Mouse (Mus musculus): ENCODE data around the gene Zfp787. TPM values are rescaled to one million over a fixed set of nuclear protein-coding genes. Genes with fewer than 3 reads are reported as not detected.
"Not testable (repeated sequence)": the region's sequence is repeated elsewhere in the genome, so short reads cannot be mapped to it uniquely, and the experiment has no call there.

Zfp787 gene
- total RNA-seq, 2 experiments from 2014 or later: 26.2 to 27.3 TPM

GRCm38 (mm10) chr7:6136497-6136896, 19.3 kb downstream of the Zfp787 start:
- no peak for DNase-seq (ENCODE audit: low spot score in 2 of 2)
- peak; percentile 36; the same call in 1 of the 2 replicates for TF ChIP-seq CTCF (conservative IDR thresholded peaks at IDR 0.05)
- no peak overlapping the region for H3K27ac ChIP-seq
- H3K4me3 ChIP-seq: no peak overlapping the region

- Histone ChIP-seq H3K27ac (no peak overlapping the region), H3K4me3 (no peak overlapping the region)
- no peak for DNase-seq (ENCODE audit: low spot score in 2 of 2)
- no peak for TF ChIP-seq CTCF (conservative IDR thresholded peaks at IDR 0.05)
These were observed 23.2 kb downstream of the Zfp787 start for GRCm38 (mm10) chr7:6132646-6133045.

GRCm38 (mm10) chr7:6130346-6130745, 25.5 kb downstream of the Zfp787 start:
- H3K4me3 ChIP-seq: no peak overlapping the region
- DNase-seq (ENCODE audit: low spot score in 2 of 2): no peak
- no peak for TF ChIP-seq CTCF (conservative IDR thresholded peaks at IDR 0.05)
- H3K27ac ChIP-seq: no peak overlapping the region

- DNase-seq (ENCODE audit: low spot score in 2 of 2): peak; percentile 85 to 87
- H3K27ac ChIP-seq: no peak overlapping the region; the same call in 1 of the 2 replicates
- peak; percentile 95 for TF ChIP-seq CTCF (conservative IDR thresholded peaks at IDR 0.05)
- H3K4me3 ChIP-seq: no peak overlapping the region
These were observed 28.9 kb downstream of the Zfp787 start for GRCm38 (mm10) chr7:6126690-6127448.

- not testable (repeated sequence) for DNase-seq (ENCODE audit: low spot score in 2 of 2); H3K27ac ChIP-seq; H3K4me3 ChIP-seq
These were observed 34.7 kb downstream of the Zfp787 start for GRCm38 (mm10) chr7:6121128-6121527.

DNA sequence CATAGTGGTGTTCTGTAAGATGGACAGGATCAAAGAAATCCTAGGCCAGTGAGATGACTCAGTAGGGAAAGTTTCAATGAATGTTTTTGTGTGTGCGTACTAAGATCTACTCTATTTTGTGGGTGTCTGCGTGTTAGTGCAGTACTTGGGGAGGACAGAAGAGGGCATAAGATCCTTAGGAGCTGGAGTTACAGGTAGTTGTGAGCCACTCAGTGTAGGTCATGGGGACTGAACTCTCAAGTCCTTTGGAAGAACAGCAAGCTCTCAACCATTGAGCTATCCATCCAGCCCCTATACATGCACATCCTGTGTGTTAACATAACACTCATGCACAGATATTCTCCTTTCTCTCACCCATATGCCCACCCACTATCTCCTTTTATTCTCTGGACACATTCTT, 35.7 kb downstream of the Zfp787 start:
- not testable (repeated sequence) for DNase-seq (ENCODE audit: low spot score in 2 of 2); H3K4me3 ChIP-seq; H3K27ac ChIP-seq
- TF ChIP-seq CTCF (conservative IDR thresholded peaks at IDR 0.05): peak; percentile 23; the same call in 1 of the 2 replicates

GRCm38 (mm10) chr7:6119501-6119900, 36.3 kb downstream of the Zfp787 start:
- H3K27ac ChIP-seq: no peak overlapping the region
- DNase-seq (ENCODE audit: low spot score in 2 of 2): no peak
- no peak overlapping the region for H3K4me3 ChIP-seq
- TF ChIP-seq CTCF (conservative IDR thresholded peaks at IDR 0.05): no peak

Other genes with a start within 250 kb of the Zfp787 start
- not detected for gene Vmn1r65, start 145.0 kb downstream of the Zfp787 start, total RNA-seq (2021)
- not detected for gene Nlrp4c, start 110.8 kb downstream of the Zfp787 start, total RNA-seq (2021)
- 10 to 100 TPM; 55.8 to 57.2 TPM for gene Zfp444, start 16.2 kb upstream of the Zfp787 start, total RNA-seq (2021)
- not detected for gene Galp, start 41.1 kb upstream of the Zfp787 start, total RNA-seq (2021)
- not detected for gene Zscan5b, start 66.3 kb upstream of the Zfp787 start, total RNA-seq (2021)
- not detected for gene Epp13, start 96.7 kb upstream of the Zfp787 start, total RNA-seq (2021)
- 10 to 100 TPM; 17.8 to 18.3 TPM for gene Zfp667, start 130.6 kb upstream of the Zfp787 start, total RNA-seq (2021)
- 10 to 100 TPM; 13.3 to 14.4 TPM for gene Zfp583, start 175.3 kb upstream of the Zfp787 start, total RNA-seq (2021)
- 1 to 10 TPM; 7.1 to 8.3 TPM for gene Gm3854, start 187.8 kb upstream of the Zfp787 start, total RNA-seq (2021)
- 1 to 10 TPM; 4.7 to 5.0 TPM for gene Zfp78, start 207.3 kb upstream of the Zfp787 start, total RNA-seq (2021)
- gene Zfp28, start 227.3 kb upstream of the Zfp787 start, total RNA-seq (2021): 1 to 10 TPM; 6.7 to 9.6 TPM
- gene Smim17, start 242.7 kb upstream of the Zfp787 start, total RNA-seq (2021): 10 to 100 TPM; 19.7 to 24.1 TPM